29 mouse cellular contexts compared by ENCODE assay signal in genomic region chr1:86336330-86336729, GRCm38 (mm10). TPM values are rescaled to one million over a fixed set of nuclear protein-coding genes. Genes with fewer than 3 reads are reported as not detected.
A peak's percentile ranks its signal among the peaks of the same experiment; 100 is the strongest.
DNase-seq lines count a peak whose midpoint lies in the region; ATAC-seq and TF ChIP-seq lines count a peak whose summit lies in the region.
"Had no signal": no experiment of that assay in that cellular context is flagged by ENCODE, and none has a peak within 500 bp of the region (broad histone marks: within the 10 kb centered on the region; RNA-seq: fewer than 3 reads in every experiment).

No protein-coding gene starts in this region.

- TF ChIP-seq EP300 in stomach, postnatal 0 days (optimal IDR thresholded peaks at IDR 0.05) = no peak

- DNase-seq in cerebellum, postnatal 10 days = peak; percentile 40 to 53
- peak; percentile 76 for DNase-seq in midbrain, embryonic 11.5 days (ENCODE audit: low spot score, missing footprints)
- peak; percentile 12 for DNase-seq in urinary bladder, postnatal 14 days (ENCODE audit: low spot score)
- no peak for DNase-seq in urinary bladder, postnatal 10 days (ENCODE audit: low spot score)
- DNase-seq in stomach, postnatal 0 days (ENCODE audit: low spot score) = peak; percentile 73
- no peak for DNase-seq in gastrocnemius, postnatal 4 days (ENCODE audit: low spot score in 2 of 2)
- DNase-seq: adrenal gland, postnatal 10 days; adrenal gland, postnatal 36 days; cerebellum, adult 11 months; cerebellum, adult 2 months; cerebellum, adult 9-11 months; cerebellum, postnatal 36 days; embryo, embryonic 11 days; gastrocnemius, postnatal 10 days; gastrocnemius, postnatal 36 days; heart, adult 18-20 months; heart, postnatal 14 days; heart, postnatal 4 days had no signal

- H3K27ac ChIP-seq in midbrain, embryonic 11.5 days (ENCODE audit: low read depth, low read length) = no peak overlapping the region
- no peak overlapping the region; the same call in 1 of the 2 replicates for H3K27ac ChIP-seq in midbrain, embryonic 16.5 days (ENCODE audit: low read length)
- no peak overlapping the region for H3K27ac ChIP-seq in stomach, postnatal 0 days (replicated peaks)
- H3K27ac ChIP-seq: embryonic facial prominence, embryonic 10.5 days; embryonic facial prominence, embryonic 13.5 days; forebrain, embryonic 12.5 days; forebrain, embryonic 15.5 days; heart, embryonic 13.5 days; hindbrain, embryonic 14.5 days; hindbrain, postnatal 0 days had no signal

- TF ChIP-seq CTCF in stomach, postnatal 0 days (IDR thresholded peaks at IDR 0.05; ENCODE audit: low read depth) = no peak

- ATAC-seq in cerebellum, adult (ENCODE audit: insufficient number of reproducible peaks, low FRiP score, low TSS enrichment) = no peak
- no peak for ATAC-seq in midbrain, embryonic 11.5 days (ENCODE audit: low FRiP score)
- ATAC-seq in midbrain, embryonic 16.5 days = no peak
- ATAC-seq in stomach, postnatal 0 days (ENCODE audit: low FRiP score, low TSS enrichment) = peak; percentile 80
- ATAC-seq: forebrain, embryonic 15.5 days; hindbrain, postnatal 0 days had no signal

- no peaks in the 10 kb centered on the region for H3K9me3 ChIP-seq in midbrain, embryonic 11.5 days (ENCODE audit: control insufficient read depth, low read length)
- no peaks in the 10 kb centered on the region for H3K9me3 ChIP-seq in midbrain, embryonic 16.5 days (replicated peaks; ENCODE audit: control insufficient read depth, low read length, poor library complexity, severe bottlenecking)
- no peaks in the 10 kb centered on the region for H3K9me3 ChIP-seq in stomach, postnatal 0 days (ENCODE audit: control insufficient read depth, low read length)
- H3K9me3 ChIP-seq: embryonic facial prominence, embryonic 10.5 days; embryonic facial prominence, embryonic 13.5 days; forebrain, embryonic 12.5 days; forebrain, embryonic 15.5 days; heart, embryonic 13.5 days had no signal

- no peak overlapping the region for H3K9ac ChIP-seq in midbrain, embryonic 11.5 days (ENCODE audit: low read length)
- H3K9ac ChIP-seq in midbrain, embryonic 16.5 days (ENCODE audit: low read depth, low read length) = no peak overlapping the region
- H3K9ac ChIP-seq in stomach, postnatal 0 days (ENCODE audit: low read length) = no peak overlapping the region
- H3K9ac ChIP-seq: embryonic facial prominence, embryonic 13.5 days; forebrain, embryonic 12.5 days; forebrain, embryonic 15.5 days; heart, embryonic 13.5 days; hindbrain, embryonic 14.5 days had no signal

- H3K27me3 ChIP-seq in midbrain, embryonic 11.5 days (ENCODE audit: control insufficient read depth, insufficient read depth, low read length) = no peaks in the 10 kb centered on the region
- H3K27me3 ChIP-seq in midbrain, embryonic 16.5 days (ENCODE audit: control insufficient read depth, insufficient read depth, low read depth, low read length) = no peaks in the 10 kb centered on the region
- H3K27me3 ChIP-seq in stomach, postnatal 0 days (ENCODE audit: control insufficient read depth, insufficient read depth, low read length) = no peaks in the 10 kb centered on the region
- H3K27me3 ChIP-seq: embryonic facial prominence, embryonic 13.5 days; forebrain, embryonic 12.5 days; forebrain, embryonic 15.5 days had no signal

- no peaks in the 10 kb centered on the region for H3K4me1 ChIP-seq in midbrain, embryonic 11.5 days (ENCODE audit: control insufficient read depth, insufficient read depth, low read length)
- peaks cover 2% of the 10 kb centered on the region; the same call in 1 of the 2 replicates for H3K4me1 ChIP-seq in midbrain, embryonic 16.5 days (ENCODE audit: control insufficient read depth, insufficient read depth, low read length)
- H3K4me1 ChIP-seq in stomach, postnatal 0 days (replicated peaks; ENCODE audit: control insufficient read depth, insufficient read depth) = no peaks in the 10 kb centered on the region
- H3K4me1 ChIP-seq: embryonic facial prominence, embryonic 10.5 days; embryonic facial prominence, embryonic 13.5 days; forebrain, embryonic 12.5 days; forebrain, embryonic 15.5 days; heart, embryonic 13.5 days had no signal

- H3K4me2 ChIP-seq in midbrain, embryonic 11.5 days = no peak overlapping the region
- H3K4me2 ChIP-seq in midbrain, embryonic 16.5 days (ENCODE audit: low read length) = no peak overlapping the region
- no peak overlapping the region for H3K4me2 ChIP-seq in stomach, postnatal 0 days (replicated peaks; ENCODE audit: low read depth)
- H3K4me2 ChIP-seq: embryonic facial prominence, embryonic 13.5 days; forebrain, embryonic 12.5 days; forebrain, embryonic 15.5 days; heart, embryonic 13.5 days; hindbrain, embryonic 14.5 days had no signal

- WGBS in midbrain, embryonic 11.5 days = 61% methylated on average over 2 of the region's 2 CpGs
- WGBS in midbrain, embryonic 16.5 days = 38% methylated on average over 2 of the region's 2 CpGs
- 20% methylated on average over 2 of the region's 2 CpGs for WGBS in stomach, postnatal 0 days

- no peaks in the 10 kb centered on the region for H3K36me3 ChIP-seq in midbrain, embryonic 11.5 days (ENCODE audit: control insufficient read depth, insufficient read depth, low read length)
- no peaks in the 10 kb centered on the region for H3K36me3 ChIP-seq in midbrain, embryonic 16.5 days (ENCODE audit: control insufficient read depth, insufficient read depth, low read length)
- no peaks in the 10 kb centered on the region for H3K36me3 ChIP-seq in stomach, postnatal 0 days (ENCODE audit: control insufficient read depth, insufficient read depth, low read length)
- H3K36me3 ChIP-seq: embryonic facial prominence, embryonic 10.5 days; embryonic facial prominence, embryonic 13.5 days; forebrain, embryonic 12.5 days; forebrain, embryonic 15.5 days; heart, embryonic 13.5 days had no signal

- H3K4me3 ChIP-seq in midbrain, embryonic 11.5 days (ENCODE audit: low read depth, low read length) = no peak overlapping the region
- no peak overlapping the region for H3K4me3 ChIP-seq in midbrain, embryonic 16.5 days (ENCODE audit: low read depth, low read length)
- H3K4me3 ChIP-seq in stomach, postnatal 0 days (ENCODE audit: low read depth, low read length) = no peak overlapping the region
- H3K4me3 ChIP-seq: embryonic facial prominence, embryonic 10.5 days; embryonic facial prominence, embryonic 13.5 days; erythroblast, embryonic 14.5 days; forebrain, embryonic 12.5 days; forebrain, embryonic 15.5 days; heart, embryonic 13.5 days had no signal

RNA-seq across cellular contexts. Expression of gene Ncl, which starts 22.9 kb away (rescaled TPM):
- 339 and 375 TPM in 2 replicates for polyA plus RNA-seq in midbrain, embryonic 11.5 days (2014; fragmentation: Nextera tagmentation; extraction: Ambion mirVana)
- polyA plus RNA-seq in midbrain, embryonic 16.5 days (2015; fragmentation: Nextera tagmentation; extraction: Ambion mirVana) = 195 and 213 TPM in 2 replicates
- 198 and 202 TPM in 2 replicates for polyA plus RNA-seq in stomach, postnatal 0 days (2015; fragmentation: Nextera tagmentation; extraction: Ambion mirVana)
- 100 to 1,000 TPM; 185 to 230 TPM for total RNA-seq in gastrocnemius, postnatal 4 days (2021)

RNA-seq across cellular contexts. Expression of gene B3gnt7, which starts 33.7 kb away (rescaled TPM):
- 2.0 and 2.5 TPM in 2 replicates for polyA plus RNA-seq in midbrain, embryonic 11.5 days (2014; fragmentation: Nextera tagmentation; extraction: Ambion mirVana)
- 9.0 and 10.8 TPM in 2 replicates for polyA plus RNA-seq in midbrain, embryonic 16.5 days (2015; fragmentation: Nextera tagmentation; extraction: Ambion mirVana)
- 9.3 and 10.9 TPM in 2 replicates for polyA plus RNA-seq in stomach, postnatal 0 days (2015; fragmentation: Nextera tagmentation; extraction: Ambion mirVana)
- total RNA-seq in gastrocnemius, postnatal 4 days (2021) = under 1 TPM; 0.54 to 0.65 TPM
- total RNA-seq: gastrocnemius, adult 18-20 months; gastrocnemius, postnatal 36 days had no signal

Comparison
In these comparisons a context has a peak if more than half of its experiments do, and no peak if none do; other contexts are left out.
1. DNase-seq: peak in cerebellum, postnatal 10 days (2 of 2), midbrain, embryonic 11.5 days (single experiment), urinary bladder, postnatal 14 days (single experiment) and stomach, postnatal 0 days (single experiment); none in urinary bladder, postnatal 10 days (single experiment) and gastrocnemius, postnatal 4 days (0 of 2).